Mouse (Mus musculus): ENCODE results near the gene Mcm3. TPM values are rescaled to one million over a fixed set of nuclear protein-coding genes. Genes with fewer than 3 reads are reported as not detected.

Mcm3 gene
- polyA plus RNA-seq, 1 experiment from 2014 or later = 84.3 TPM

DNA sequence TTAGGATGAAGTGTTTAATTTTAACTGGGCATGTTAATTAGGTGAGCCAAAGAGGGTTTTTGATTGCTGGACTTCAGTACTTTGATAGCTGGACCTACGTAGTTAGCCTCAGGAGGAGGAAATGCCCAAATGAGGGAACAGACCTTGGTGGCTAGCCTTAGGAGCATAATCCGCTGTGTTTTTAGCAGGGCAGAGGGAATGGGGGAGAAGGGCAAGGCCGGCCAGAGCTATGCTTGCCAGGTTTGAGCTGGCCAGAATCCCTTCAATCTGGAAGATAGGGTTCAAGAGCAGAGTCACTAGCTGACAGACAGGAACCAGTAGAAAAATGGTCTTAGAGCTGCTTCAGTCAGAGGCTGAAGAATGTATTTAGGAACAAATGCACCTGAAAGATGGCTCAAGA is 62.5 kb downstream of the Mcm3 start:
- ATAC-seq (replicated peaks; ENCODE audit: extremely low read depth, insufficient read depth, low FRiP score) = no peak
- Histone ChIP-seq H3K36me3 (ENCODE audit: control insufficient read depth, insufficient read depth) (no peaks in the 10 kb centered on the region), H3K4me2 (ENCODE audit: low read depth, low read length) (no peak overlapping the region), H3K9ac (ENCODE audit: low read length) (no peak overlapping the region), H3K9me3 (replicated peaks; ENCODE audit: control insufficient read depth, low read length) (no peaks in the 10 kb centered on the region), H3K4me1 (ENCODE audit: control insufficient read depth, insufficient read depth, low read length) (no peaks in the 10 kb centered on the region), H3K27me3 (ENCODE audit: control insufficient read depth, insufficient read depth, low read length) (no peaks in the 10 kb centered on the region), H3K27ac (ENCODE audit: low read length) (no peak overlapping the region), H3K4me3 (ENCODE audit: low read length) (no peak overlapping the region)
- 74% methylated on average over 3 of the region's 3 CpGs for WGBS

GRCm38 (mm10) chr1:20754439-20754838 is 65.7 kb downstream of the Mcm3 start:
- Histone ChIP-seq H3K36me3 (ENCODE audit: control insufficient read depth, insufficient read depth) (no peaks in the 10 kb centered on the region), H3K4me3 (ENCODE audit: low read length) (no peak overlapping the region), H3K27ac (ENCODE audit: low read length) (no peak overlapping the region), H3K9me3 (replicated peaks; ENCODE audit: control insufficient read depth, low read length) (no peaks in the 10 kb centered on the region; the same call in 1 of the 2 replicates), H3K4me2 (ENCODE audit: low read depth, low read length) (no peak overlapping the region), H3K4me1 (ENCODE audit: control insufficient read depth, insufficient read depth, low read length) (no peaks in the 10 kb centered on the region), H3K27me3 (ENCODE audit: control insufficient read depth, insufficient read depth, low read length) (no peaks in the 10 kb centered on the region), H3K9ac (ENCODE audit: low read length) (no peak overlapping the region)
- no peak for ATAC-seq (replicated peaks; ENCODE audit: extremely low read depth, insufficient read depth, low FRiP score)
- 66% methylated on average over 10 of the region's 10 CpGs for WGBS

Other genes with a start within 250 kb of the Mcm3 start
- 0.04 TPM in 1 of 2 replicates, not detected in the other for gene Pkhd1, start 202.2 kb downstream of the Mcm3 start, polyA plus RNA-seq (2015; fragmentation: Nextera tagmentation; extraction: Ambion mirVana)
- gene Il17a, start 89.4 kb downstream of the Mcm3 start, polyA plus RNA-seq (2015; fragmentation: Nextera tagmentation; extraction: Ambion mirVana) = not detected in 2 replicates
- gene Il17f, start 29.7 kb downstream of the Mcm3 start, polyA plus RNA-seq (2015; fragmentation: Nextera tagmentation; extraction: Ambion mirVana) = 0.27 and 0.41 TPM in 2 replicates
- 2.0 and 2.5 TPM in 2 replicates for gene Paqr8, start 70.3 kb upstream of the Mcm3 start, polyA plus RNA-seq (2015; fragmentation: Nextera tagmentation; extraction: Ambion mirVana)
- gene Efhc1, start 131.3 kb upstream of the Mcm3 start, polyA plus RNA-seq (2015; fragmentation: Nextera tagmentation; extraction: Ambion mirVana) = 1.9 and 3.0 TPM in 2 replicates

Data from heart, embryonic 16.5 days (tissue).